Mouse (Mus musculus) spleen, adult 2 months (tissue): ENCODE results near the gene Exosc5.

Experiments
- CTCF ChIP-seq: fragments of 200-500 bp; IDR thresholded peaks from 2 replicates; pipeline ENCODE4 v1.5.1; 2011; ENCODE audit warnings: mild to moderate bottlenecking, inconsistent platforms; ENCODE audit not compliant: insufficient read depth, insufficient read length, insufficient replicate concordance; ENCODE audit errors: extremely low read depth
- POLR2A ChIP-seq: fragments of 200-500 bp; IDR thresholded peaks from 2 replicates; pipeline ENCODE4 v1.6.1; 2011; ENCODE audit warnings: low read depth, low read length, inconsistent platforms

- no peak for TF ChIP-seq CTCF
- TF ChIP-seq POLR2A, result no peak
These were observed 7.4 kb downstream of the Exosc5 start for GRCm38 (mm10) chr7:25666381-25666780.
